Mouse (Mus musculus): ENCODE measurements around the gene Ppil4. TPM values are rescaled to one million over a fixed set of nuclear protein-coding genes. Genes with fewer than 3 reads are reported as not detected.

Gene Ppil4
- total RNA-seq, 1 experiment from 2014 or later = 25.2 TPM

DNA sequence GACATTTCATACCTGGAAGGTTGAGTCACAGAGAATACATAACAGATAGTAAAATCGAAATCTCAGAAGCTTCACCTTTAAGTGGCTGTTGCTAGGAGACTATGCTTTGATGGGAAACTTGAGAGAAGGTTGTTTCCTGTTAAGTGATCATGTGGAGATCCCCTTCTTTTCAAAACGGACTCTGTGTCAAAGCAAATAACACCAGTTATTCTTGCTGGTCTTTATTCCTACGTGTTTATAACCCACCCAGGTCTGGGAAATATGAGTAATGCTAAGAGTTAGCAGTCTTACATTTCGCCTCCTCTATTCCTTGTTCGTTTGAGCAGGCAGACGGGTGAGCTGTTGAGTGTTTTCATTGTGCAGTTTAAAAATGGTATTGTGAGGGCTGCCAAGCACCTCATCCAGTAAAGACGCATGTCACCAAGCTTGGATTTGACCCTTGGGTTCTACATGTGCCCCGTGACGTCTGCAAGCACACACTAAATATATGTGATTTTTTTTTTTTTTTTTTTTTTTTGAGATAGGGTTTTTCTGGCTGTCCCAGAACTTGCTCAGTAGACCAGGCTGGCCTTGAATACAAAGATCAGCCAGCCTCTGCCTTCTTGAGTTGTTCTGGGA lies 32.1 kb downstream of the Ppil4 start:
- no peak for DNase-seq

DNA sequence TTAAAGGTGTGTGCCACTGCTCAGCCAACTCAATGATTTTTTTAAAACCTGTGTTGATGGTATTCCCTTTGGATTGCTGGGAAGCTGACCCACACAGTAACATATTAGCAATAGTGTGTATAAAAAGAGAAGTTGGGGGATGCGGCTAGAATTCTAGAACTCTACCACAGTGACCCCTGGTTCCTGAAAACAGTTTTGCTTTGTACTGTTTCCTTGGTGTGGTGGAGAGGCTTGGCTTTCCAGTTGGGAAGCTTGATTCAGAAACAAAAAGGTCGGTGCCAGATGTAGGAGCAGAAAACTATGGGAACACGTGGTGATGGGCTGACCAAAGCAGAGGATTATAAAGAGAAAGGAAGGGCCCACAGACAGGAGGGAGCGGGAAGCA lies 32.6 kb downstream of the Ppil4 start:
- no peak for DNase-seq

DNA sequence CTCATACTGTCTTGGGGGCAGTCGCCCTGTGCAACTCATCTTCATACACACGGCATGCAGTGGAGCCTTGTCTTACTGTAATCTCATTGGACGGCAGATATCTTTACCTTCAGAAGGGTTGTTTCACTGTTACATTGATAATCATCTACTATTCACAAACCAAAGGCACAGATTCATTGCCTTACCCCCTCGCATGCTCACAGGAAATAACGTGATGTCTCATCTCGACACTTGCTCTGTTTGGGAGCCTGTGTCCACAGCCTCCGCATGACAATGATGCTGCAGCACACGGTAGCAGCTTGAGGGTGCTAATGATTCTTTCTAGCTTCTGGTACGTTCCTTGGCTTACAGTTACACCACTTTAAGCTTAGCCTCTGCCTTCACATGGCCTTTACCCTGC lies 33.4 kb downstream of the Ppil4 start:
- no peak for DNase-seq

DNA sequence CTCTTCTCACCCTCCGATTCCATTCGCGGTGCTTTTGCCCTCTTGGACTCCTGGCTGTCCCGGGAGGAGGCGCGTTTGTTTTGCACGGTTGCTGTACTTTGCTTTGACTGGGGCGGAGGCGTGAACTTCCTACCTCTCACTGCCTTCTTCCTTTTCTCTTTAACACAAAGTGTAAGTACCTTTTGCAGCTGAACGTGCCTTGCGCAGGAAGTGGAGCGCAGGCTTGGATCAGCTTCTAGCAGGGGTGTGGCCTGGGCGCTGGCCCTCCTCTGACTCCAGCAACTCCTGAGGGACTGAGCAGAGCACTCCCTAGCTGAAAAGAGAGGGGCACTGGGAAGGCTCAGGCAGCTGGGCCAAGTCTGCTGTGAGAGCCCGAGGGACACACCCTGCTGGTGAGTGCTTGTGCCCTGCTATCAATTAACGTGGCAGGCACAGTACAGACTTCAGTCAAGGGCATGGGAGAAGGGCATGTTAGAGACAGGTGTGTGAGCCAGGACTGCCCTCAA lies 39.5 kb downstream of the Ppil4 start, which contains the start of gene Zc3h12d:
Zc3h12d (plus strand) TSS at position 300 of the 506 bp plus-strand sequence.
- peak; percentile 27 for DNase-seq

DNA sequence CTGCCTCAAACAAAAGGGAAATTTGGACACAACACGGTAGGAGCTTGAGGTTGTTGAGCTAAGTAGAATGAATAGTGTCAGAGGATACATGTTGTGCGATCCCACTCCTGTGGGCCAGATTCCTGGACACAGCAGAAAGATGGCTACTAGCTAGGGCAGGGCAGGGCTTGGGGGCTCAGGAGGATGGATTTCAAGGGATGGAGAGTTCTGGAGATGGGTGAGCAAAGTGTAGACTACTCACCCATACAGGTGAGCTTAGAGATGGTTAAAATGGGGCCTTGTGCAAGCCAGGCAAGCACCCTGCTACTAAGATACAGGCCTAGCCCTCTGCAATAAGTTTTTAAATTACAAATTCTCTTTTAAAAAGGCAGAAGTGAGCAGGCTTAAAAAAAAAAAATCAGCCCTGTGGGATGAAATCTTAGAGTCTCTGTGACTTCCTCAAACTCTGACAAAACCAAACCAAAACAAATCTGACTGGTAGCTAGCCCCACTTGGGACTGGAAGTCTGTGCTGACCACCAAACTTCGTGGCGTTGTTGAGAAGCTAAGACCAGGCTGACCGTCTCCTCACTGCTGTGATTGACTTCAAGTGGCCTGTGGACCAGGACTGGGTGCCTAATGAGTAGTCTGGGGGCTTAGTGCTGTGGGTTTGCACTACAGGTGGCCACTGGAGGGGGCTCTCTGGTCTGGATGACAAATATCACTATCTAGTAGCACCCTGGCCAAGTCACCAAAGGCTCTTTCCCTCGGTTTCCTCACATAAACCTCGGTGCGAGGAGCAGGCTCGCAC lies 40.9 kb downstream of the Ppil4 start:
- no peak for DNase-seq

DNA sequence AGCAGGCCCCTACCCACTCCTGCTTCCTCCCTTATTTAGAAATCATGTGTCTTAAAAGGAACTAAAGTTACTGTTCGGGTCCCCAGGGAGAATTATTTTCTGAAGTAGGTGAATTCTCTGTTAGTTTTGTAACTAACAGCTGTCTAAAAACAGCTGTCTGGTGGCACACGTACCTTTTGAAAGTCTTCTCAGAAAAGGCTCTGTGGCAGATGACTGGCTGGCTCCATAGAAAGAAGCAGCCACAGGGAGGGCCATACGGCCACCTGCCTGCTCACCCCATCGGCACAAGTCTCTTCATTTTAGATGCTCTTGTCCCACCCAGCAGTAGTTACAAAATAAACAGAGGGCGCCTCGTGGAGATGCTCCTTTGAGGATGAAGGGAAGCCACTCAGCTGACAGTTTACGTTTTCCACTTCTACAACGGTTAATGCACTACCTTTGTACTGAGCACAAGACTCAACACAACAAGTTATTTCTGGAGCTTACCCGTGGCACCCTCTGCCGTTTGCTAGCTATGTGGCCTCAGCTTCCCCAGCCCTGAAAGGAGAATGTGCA lies 42.1 kb downstream of the Ppil4 start:
- DNase-seq = no peak

DNA sequence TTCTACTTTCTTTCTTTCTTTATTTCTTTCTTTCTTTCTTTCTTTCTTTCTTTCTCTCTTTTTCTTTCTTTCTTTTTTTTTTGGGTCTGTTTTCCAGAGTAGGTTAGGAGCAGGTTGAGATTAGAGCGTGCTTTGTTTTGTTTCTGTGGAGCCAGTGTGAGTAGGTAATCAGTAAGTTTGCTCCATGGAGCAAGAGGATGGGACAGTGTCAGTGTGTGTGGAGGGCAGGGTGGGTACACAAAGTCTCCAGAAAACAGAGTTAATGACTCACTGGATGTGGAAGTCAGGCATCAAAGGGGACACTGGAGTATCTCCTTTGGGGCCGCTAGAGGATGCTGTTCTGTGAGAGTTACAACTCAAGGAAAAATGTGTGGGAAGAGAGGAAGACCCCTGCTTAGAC lies 44.2 kb downstream of the Ppil4 start:
- DNase-seq = no peak

DNA sequence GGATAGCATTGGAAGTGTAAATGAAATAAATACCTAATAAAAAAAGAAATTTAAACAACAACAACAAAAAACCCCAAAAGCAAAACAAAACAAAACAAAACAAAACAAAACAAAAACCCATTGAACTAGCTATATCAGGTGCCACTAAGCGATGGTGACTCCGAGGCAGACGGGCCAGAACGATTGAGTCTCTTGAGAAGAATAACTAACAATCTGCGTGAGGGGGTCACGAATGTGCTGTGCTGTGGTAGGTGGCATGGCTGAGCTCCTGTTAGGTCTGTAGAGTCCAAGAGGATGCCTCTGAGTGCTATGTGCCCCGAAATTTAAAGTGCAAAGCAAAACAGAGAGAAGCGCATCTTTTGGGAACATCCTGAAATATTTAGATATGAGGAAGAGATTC lies 44.8 kb downstream of the Ppil4 start:
- DNase-seq = no peak

DNA sequence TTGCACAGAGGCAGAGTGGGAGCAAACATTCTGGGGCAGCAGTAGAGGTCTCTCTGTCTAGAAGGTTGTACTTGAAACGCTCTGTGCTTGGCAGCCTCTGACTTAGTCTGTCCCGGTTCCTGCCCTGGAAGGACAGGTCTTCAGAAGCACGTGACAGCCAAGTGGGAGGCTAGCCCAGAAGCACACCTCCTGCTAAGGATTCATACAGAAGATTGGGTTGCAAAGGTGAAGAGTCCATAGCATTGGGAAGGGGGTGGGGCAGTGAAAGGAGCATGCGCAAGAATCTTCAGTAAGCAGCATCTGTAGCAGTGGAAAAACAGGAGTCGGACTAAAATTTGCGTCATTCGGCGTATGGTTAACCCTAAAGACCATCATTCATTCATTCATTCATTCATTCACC lies 45.3 kb downstream of the Ppil4 start:
- no peak for DNase-seq

DNA sequence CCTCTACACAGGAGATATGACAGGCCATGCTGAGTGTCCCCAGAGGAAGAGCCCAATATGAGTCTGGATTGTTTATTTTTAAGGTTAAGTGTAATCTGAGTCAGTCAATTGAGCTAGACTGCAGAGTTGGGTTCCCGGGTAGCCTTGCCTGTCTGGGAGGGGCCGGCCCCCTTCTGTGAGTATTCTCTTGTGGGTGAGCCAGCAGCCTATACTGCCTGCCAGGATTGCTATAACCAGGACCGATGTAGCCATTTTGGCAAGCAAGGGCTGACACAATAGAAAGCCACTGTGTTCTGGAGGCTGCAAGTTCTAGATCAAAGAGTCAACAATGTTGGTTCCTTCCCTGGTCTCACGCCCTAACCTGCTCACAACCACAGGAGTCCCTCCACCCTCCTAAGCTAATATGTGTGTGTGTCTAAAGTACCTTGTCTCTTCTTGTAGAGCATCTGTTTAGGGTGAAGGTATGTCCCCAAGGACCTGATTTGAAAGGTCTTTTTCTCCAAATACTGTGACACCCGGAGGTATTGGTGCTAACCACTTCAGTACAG lies 46.3 kb downstream of the Ppil4 start:
- DNase-seq = no peak

DNA sequence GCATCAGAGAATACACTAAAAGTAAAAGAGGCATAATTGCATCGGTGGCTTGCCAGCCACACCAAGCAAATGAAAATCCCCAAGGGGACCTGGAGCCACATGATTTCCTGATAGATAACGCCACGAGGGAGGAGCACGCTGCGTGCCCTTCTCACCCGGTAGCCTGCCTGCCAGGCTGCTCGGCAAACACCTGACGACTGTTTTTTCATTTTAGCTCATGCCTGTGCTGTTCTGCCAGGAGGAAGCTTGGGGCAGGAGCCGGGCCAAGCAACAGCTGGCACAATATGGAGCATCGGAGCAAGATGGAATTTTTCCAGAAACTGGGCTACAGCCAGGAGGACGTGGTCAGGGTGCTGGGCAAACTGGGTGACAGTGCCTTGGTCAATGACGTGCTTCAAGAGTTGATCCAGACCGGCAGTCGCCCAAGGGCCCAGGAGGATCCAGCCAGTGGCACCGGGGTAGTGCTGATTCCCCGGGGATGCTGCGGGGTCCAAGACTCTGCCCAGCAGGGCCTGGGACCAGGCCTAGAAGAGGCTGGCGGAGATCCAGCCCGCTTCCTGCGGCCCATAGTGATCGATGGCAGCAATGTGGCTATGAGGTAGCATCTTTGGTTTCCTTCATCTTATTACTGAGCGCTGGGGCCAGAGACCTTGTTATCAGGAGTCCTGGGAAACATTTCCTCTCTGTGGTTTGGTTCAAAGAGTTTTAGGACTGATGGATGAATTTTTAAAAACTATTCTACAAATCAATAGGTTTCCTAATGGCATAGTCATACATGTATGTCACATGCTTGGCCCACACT lies 47.1 kb downstream of the Ppil4 start:
- DNase-seq = peak; percentile 41

DNA sequence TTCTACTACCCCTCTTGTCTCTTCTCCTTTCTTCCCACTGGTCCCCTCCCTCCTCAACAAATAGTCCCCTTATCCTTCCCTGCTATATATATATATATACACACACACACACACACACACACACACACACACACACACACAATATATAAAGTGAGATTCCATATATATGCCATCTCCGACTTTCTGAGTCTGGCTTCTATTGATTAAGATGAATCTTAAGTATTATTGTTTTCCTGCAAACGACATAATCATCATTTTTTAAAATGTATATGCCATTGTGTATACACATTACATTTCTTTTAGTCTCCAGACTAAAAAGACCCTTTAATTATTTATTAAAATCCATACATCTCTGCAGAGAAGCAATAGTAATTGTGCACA lies 47.7 kb downstream of the Ppil4 start:
- DNase-seq = no peak

DNA sequence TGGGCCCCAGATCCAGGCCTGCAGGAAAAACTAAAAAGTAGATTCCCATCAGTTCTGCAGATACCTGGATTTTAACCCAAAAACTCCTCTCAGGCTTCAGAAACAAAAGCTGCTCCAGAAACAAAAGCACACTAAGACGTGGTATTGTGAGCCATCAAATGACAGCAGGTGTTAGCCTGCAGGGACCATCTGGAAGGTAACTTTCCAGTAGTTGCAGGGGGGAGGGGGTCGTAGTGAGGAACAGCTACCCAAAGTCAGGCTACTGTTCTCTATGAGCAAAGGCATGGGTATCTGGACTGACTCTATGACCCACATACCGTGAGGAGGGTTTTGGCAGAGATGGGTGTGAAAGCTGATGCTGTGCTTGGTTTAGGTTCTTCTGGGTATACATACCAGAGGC lies 48.1 kb downstream of the Ppil4 start:
- no peak for DNase-seq

DNA sequence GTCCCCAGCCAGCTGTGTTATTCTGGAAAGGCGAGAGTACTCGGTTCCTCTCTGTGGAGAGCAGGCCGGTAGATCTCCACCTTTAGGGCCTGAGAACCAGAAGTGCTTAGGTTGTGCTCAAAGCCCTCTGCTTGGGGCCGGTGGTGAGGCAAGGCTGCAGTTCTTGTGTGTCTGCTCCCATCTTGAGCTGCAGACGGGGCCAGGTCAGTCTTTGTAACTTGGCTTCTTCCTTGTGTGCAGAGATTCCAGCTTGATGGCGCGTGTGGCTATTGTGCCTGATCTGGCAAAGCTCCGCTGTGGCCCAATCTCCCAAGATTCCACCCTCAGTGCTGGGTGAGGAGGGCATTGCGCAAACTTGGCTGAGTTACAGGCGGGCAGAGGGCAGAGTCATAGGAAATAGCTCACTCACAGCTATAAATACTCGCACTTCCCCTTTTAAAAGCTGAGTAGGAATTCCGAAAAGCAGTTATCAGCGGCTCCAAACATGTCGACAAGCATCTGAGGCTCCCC lies 48.9 kb downstream of the Ppil4 start:
- peak; percentile 81 for DNase-seq

DNA sequence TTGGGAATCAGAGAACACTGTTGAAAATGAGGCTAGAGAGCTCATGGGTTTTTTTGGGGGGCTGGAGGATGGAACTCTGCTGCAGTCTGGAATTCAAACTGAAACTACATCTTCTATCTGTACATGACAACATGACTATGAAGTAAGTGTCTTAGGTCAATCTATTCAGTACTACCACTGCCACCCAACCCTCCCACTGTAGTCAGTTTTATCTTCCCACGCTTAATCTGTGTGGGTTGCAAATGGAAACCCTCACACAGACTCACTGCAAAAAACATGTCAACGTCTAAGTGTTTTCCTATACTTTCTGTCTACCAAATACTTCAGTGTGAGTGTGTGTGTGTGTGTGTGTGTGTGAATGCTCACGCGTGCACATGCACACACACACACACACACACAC lies 50.5 kb downstream of the Ppil4 start:
- DNase-seq = no peak

DNA sequence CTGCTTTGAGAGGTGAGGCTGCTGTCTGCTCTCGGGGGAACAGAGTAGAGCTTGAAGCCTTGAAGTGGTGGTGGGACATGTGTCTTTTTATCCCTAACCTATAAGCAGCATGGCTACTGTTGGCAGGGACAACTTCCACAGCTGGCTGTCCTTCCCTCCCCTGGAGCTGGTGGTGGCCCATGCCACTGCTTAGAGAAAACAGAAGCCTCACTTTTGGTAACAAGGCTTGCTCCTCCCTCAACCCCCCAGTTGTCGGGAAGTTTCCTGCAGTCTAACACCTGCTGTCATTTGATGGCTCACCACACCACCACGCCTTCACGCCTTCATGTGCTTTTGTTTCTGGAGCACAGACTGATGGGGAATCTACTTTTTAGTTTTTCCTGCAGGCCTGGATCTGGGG lies 51.5 kb downstream of the Ppil4 start:
- DNase-seq = no peak

DNA sequence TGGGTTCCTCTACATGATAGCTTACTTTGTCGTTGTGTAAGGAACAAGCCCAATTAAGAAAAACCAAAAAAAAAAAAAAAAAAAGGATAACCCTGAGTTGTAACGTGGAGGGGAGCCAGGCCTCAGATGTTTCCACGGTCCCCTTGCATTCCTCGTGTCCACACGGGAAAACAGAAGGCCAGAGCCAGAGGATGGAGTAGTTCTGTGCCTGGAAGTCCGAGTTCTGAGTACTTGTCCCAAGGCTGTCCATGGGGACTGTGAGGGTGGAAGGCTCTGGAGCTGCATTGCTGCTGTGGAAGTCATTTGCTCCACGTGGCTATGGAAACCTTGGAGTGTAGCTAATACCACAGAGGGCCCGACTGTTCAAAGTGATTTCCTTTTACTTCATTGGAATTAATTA lies 52.4 kb downstream of the Ppil4 start:
- no peak for DNase-seq

DNA sequence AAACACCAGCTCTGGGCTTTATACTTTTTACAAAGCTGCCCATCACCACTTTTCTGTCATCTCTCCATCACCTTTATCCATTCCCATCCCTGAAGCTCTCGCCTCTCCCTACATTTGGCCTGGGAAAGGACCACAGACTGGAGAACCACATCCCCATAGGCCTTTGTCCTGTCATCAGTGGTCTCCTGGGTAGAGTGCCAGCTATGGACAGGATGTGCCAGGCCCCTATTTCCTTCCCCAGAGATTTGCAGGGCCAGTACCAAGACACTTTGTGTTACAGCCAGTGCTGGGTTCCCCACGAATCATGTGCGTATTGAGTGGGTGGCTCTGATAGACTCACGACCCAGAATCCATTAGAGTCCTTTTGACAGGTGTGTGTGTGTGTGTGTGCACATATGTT lies 53.3 kb downstream of the Ppil4 start:
- no peak for DNase-seq

DNA sequence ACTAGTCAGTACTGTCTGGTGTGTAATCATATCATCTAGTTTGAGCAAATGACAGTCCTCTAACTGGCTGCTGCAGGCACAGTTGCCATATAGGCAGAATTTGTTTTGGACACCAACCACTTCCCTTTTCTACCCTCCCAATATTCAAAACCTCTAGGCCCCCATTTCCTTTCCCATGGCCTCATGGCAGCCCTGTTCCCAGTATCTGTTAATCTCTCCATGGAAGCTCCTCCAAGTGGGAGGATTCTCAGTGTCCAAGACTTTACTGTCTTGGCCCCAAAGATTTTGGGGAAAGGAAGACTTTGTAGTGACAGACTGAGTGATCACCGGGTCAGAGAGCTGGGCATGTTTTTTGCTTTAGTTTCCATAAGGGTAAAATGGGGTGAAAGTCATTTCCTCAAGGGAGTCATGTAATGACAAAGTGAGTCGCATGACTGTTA lies 54.5 kb downstream of the Ppil4 start:
- DNase-seq = no peak

DNA sequence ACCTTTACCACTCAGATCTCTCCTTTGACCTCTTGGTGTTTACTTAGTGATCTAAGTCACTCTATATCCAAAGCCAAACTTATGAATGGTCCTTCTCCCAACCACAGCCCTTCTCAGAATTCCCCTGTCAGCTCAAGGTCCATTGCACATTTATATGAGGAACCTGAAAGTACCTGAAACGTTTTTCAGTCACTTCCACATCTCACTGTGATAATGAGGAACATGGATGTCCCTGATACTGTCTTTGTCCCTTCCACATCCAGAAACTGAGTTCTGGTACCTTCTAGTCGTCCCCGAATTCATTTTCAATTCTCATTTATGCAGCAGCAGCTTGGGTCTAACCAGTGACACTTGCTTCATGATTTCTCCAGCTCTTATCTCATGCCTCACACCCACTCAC lies 59.2 kb downstream of the Ppil4 start:
- DNase-seq = no peak

DNA sequence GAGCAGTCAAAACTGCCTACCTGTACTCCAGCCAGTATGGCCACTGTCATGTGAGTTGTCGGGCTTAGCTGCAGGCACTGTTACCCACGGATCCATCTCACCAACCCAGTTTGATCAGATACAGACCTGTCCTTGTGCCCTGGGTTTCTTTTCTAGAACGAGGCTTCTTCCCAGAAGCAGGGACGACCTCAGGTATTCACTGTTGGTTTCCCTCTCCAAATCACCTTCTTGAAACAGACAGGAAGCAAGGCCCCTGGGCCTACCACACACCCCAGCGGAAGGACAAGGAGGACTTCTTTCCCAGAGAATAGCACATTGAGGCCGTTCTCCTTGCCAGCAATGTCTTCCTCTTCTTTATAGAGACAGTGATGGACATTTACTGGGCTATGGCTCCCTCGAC lies 67.8 kb downstream of the Ppil4 start:
- DNase-seq = no peak

DNA sequence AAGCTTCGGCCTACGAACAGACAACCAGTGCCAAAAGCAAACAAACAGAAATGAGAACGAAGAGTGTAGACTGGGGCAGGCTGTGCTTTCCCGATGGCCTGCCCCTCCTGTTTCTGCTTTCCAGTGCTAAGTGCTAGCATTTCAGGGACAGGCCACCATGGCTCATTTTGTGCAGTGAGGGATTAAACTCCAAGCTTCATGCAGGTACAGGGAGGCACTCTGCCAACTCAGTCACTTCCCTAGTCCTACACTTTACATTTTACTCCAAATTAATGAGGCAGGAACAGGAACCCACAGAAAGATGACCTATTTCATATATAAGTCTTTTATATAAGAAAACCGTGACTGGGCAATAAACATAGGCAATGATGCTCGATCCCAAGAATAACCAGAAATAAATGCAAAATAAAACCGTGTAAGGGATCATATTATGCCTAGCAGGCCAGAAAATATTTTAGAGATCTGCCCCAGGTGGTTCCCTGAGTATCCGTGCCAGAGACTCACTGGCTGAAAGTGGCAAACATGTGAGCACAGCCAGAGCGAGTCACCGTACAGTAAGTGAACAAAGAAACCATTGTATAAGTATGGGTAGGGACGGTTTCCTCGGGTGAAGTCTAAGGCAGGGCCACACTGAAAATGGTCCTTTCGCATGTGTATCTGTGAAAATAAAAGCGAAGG lies 68.7 kb downstream of the Ppil4 start:
- no peak for DNase-seq

Measured in adrenal gland, postnatal 25 days (tissue).